Mouse (Mus musculus) testis, adult 2 months (tissue): ENCODE measurements around the gene Raver2. TPM values are rescaled to one million over a fixed set of nuclear protein-coding genes. Genes with fewer than 3 reads are reported as not detected.

Experiments
- H3K27ac ChIP-seq: fragments of 200-500 bp; 2 replicates; pipeline ENCODE4 v1.5.1; 2012; ENCODE audit warnings: low read depth, low read length; ENCODE audit not compliant: control insufficient read depth, insufficient read depth
- H3K27me3 ChIP-seq: fragments of 200-500 bp; 2 replicates; pipeline ENCODE4 v1.6.1; 2012; ENCODE audit warnings: mild to moderate bottlenecking, low read length, moderate library complexity; ENCODE audit not compliant: control insufficient read depth, insufficient read depth
- H3K36me3 ChIP-seq: fragments of 200-500 bp; 2 replicates; pipeline ENCODE4 v1.6.1; 2012; ENCODE audit warnings: mild to moderate bottlenecking, low read length; ENCODE audit not compliant: control insufficient read depth, insufficient read depth
- H3K4me1 ChIP-seq: fragments of 200-500 bp; 2 replicates; pipeline ENCODE4 v1.6.1; 2012; ENCODE audit warnings: low read length; ENCODE audit not compliant: control insufficient read depth, insufficient read depth
- H3K4me3 ChIP-seq: fragments of 200-500 bp; 2 replicates; pipeline ENCODE4 v1.5.1; 2012; ENCODE audit warnings: low read depth, mild to moderate bottlenecking, low read length, moderate library complexity, mixed read lengths; ENCODE audit not compliant: control insufficient read depth
- CTCF ChIP-seq: fragments of 200-500 bp; IDR thresholded peaks from 2 replicates; pipeline ENCODE4 v1.5.1; 2012; ENCODE audit warnings: low read depth, mild to moderate bottlenecking, inconsistent platforms, low read length, moderate library complexity; ENCODE audit not compliant: control insufficient read depth, insufficient read depth, insufficient replicate concordance
- POLR2A ChIP-seq: fragments of 200-500 bp; IDR thresholded peaks from 2 replicates; pipeline ENCODE4 v1.6.1; 2012; ENCODE audit warnings: low read depth, mild to moderate bottlenecking, inconsistent platforms, low read length, moderate library complexity; ENCODE audit not compliant: control insufficient read depth
- polyA plus RNA-seq: library from polyadenylated mRNA; depleted of rRNA; stranded (reverse); fragments of >200 nt; gene quantifications from 2 replicates; pipeline ENCODE4 v1.2.3, GENCODE M21; 2012

Raver2 gene
- polyA plus RNA-seq, 1 experiment, result 1.7 TPM

DNA sequence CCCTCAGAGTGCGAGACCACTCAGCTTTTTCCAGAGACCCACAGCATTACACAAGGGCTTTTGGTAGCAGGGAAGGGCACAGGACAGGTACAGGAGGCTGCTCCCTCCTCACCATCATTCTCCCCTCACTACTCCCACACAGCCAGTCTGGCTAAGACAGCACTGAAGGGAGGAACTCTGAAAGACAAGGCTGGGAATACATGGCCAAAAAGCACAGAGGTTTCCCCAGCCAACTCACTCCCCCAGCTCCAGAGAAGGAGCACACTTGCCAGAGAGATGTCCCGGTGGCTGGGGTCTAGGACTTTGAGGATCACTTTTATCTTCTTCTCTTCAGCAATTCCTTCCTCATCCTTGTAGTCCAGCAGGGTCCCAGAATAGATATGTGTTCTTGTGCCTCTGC is 95.4 kb downstream of the Raver2 start:
- Histone ChIP-seq H3K4me1 (no peaks in the 10 kb centered on the region), H3K36me3 (no peaks in the 10 kb centered on the region)
- TF ChIP-seq CTCF (no peak), POLR2A (no peak)

DNA sequence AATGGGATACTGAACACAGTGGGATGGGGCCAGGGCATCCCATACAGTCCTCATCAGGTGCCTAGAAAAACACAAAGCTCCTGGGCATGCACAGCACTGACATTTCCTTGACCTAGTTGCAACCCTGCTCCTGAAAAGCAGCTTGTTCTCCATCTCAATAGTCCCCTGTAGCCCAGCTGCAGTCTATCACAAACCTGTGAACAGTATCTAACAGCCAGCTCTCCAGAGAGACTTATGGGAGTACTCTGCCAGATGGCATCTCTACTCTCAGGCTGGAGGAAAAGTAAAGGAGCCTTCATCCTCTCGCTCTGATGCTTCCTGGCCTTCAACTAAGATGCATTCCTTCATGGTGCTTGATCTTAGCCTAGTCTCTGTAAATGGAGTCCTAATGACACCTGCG is 95.9 kb downstream of the Raver2 start:
- Histone ChIP-seq H3K36me3 (no peaks in the 10 kb centered on the region), H3K4me3 (no peak overlapping the region), H3K4me1 (no peaks in the 10 kb centered on the region), H3K27me3 (no peaks in the 10 kb centered on the region), H3K27ac (no peak overlapping the region)
- TF ChIP-seq CTCF (no peak), POLR2A (no peak)

More for the DNA sequence above, 95.4 kb downstream of the Raver2 start:
- no peaks in the 10 kb centered on the region for H3K27me3 ChIP-seq
- H3K27ac ChIP-seq, result no peak overlapping the region
- H3K4me3 ChIP-seq, result no peak overlapping the region

- H3K4me1 ChIP-seq, result no peaks in the 10 kb centered on the region
- TF ChIP-seq CTCF, result no peak
- TF ChIP-seq POLR2A, result no peak
- no peak overlapping the region for H3K4me3 ChIP-seq
- H3K36me3 ChIP-seq, result no peaks in the 10 kb centered on the region
- H3K27me3 ChIP-seq, result no peaks in the 10 kb centered on the region
- H3K27ac ChIP-seq, result no peak overlapping the region
These were observed 97.0 kb downstream of the Raver2 start for GRCm38 (mm10) chr4:101165776-101166175.

DNA sequence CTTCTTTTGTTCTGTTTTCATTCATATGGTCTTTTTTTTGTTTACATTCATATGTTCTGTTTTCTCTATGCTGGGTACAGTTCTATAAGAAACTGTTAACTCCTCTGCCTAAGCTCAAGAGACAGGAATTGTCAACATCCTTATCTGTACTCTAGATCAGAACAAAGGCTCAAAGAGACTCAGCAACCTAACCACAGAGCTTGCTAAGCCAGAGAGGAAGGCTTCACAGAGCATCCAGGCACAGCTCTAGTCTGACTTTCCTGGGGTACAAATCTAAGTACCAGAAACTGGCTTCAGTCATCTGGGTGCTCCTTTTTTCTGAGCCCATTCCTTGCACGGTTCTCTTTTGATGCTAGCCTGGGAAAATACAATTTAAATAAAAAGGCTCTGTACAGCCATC is 99.0 kb downstream of the Raver2 start:
- TF ChIP-seq POLR2A, result no peak
- TF ChIP-seq CTCF, result no peak
- H3K4me1 ChIP-seq, result no peaks in the 10 kb centered on the region
- no peak overlapping the region for H3K4me3 ChIP-seq
- no peaks in the 10 kb centered on the region for H3K27me3 ChIP-seq
- no peak overlapping the region for H3K27ac ChIP-seq
- H3K36me3 ChIP-seq, result no peaks in the 10 kb centered on the region

DNA sequence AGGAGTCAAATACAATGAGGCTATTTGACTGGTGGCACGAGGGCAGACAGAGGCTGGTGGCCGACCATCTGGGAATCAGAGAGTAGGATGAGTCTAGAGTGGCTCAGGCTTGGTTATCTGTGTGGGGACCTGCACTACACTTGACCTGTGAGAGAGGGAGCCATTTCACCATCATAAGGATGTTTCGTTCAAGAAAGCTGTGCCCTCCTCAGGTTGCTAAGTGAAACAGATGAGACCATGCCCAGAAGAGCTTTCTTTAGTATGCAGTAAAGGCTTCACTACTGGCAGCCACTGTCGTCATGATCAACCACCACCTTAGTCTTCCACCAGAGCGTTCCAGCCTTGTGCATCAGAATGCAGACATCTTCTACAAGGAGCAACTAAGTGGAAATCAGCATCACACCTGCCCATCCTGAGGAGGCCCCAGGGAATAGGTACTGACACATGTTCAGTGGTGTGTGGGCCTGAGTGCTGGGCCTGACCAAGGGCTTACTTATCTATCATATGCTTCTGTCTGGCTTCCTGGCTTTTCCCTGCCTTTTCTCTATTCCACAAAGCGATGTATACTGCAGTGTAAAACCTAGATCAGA is 99.5 kb downstream of the Raver2 start:
- Histone ChIP-seq H3K4me1 (no peaks in the 10 kb centered on the region), H3K27ac (no peak overlapping the region), H3K36me3 (no peaks in the 10 kb centered on the region), H3K4me3 (no peak overlapping the region), H3K27me3 (no peaks in the 10 kb centered on the region)
- no peak for TF ChIP-seq POLR2A
- no peak for TF ChIP-seq CTCF

GRCm38 (mm10) chr4:101172738-101173137 is 104.0 kb downstream of the Raver2 start:
- H3K36me3 ChIP-seq, result no peaks in the 10 kb centered on the region
- no peak overlapping the region for H3K27ac ChIP-seq
- TF ChIP-seq POLR2A, result no peak
- no peak for TF ChIP-seq CTCF
- no peak overlapping the region for H3K4me3 ChIP-seq
- no peaks in the 10 kb centered on the region for H3K4me1 ChIP-seq
- H3K27me3 ChIP-seq, result no peaks in the 10 kb centered on the region

GRCm38 (mm10) chr4:101174916-101175625 is 106.3 kb downstream of the Raver2 start:
- Histone ChIP-seq H3K4me1 (no peaks in the 10 kb centered on the region), H3K27ac (no peak overlapping the region), H3K27me3 (no peaks in the 10 kb centered on the region), H3K4me3 (no peak overlapping the region), H3K36me3 (no peaks in the 10 kb centered on the region)
- TF ChIP-seq POLR2A (no peak), CTCF (no peak)
